Mouse (Mus musculus): ENCODE measurements around the gene Ccdc54. TPM values are rescaled to one million over a fixed set of nuclear protein-coding genes. Genes with fewer than 3 reads are reported as not detected.

Ccdc54 gene
- polyA plus RNA-seq (2015; fragmentation: Nextera tagmentation; extraction: Ambion mirVana): not detected in 2 replicates

DNA sequence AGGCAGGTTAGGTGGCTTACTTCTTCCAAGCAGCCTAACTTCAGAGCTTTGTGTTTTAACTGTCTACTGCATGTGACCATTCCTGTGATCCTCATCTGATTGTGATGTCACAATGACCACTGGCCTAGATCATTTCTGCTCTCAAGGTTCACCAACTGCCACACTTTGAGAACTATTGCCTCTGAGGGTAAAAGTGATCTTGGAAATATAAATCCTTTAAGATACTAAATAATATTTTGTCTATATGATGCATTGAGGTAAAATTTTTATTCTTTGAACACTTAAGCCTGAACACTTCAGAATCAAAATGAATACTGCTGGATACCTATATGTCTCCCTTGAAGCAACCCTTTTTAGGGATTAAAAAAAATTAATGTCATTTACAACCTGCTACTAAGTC is at the start of gene Ccdc54:
Gene Ccdc54 (minus strand): TSS at position 101 of the 400 bp plus-strand sequence.
- no peak for ATAC-seq
- Histone ChIP-seq H3K9me3 (ENCODE audit: low read length) (no peaks in the 10 kb centered on the region), H3K27ac (ENCODE audit: low read depth) (no peak within 1 kb of the TSS), H3K4me2 (ENCODE audit: low read depth, low read length) (no peak within 1 kb of the TSS), H3K9ac (replicated peaks) (no peak within 1 kb of the TSS), H3K4me3 (ENCODE audit: low read depth, low read length) (no peak within 1 kb of the TSS), H3K4me1 (ENCODE audit: insufficient read depth) (no peaks in the 10 kb centered on the region), H3K27me3 (ENCODE audit: insufficient read depth, low read length) (no peaks in the 10 kb centered on the region), H3K36me3 (replicated peaks; ENCODE audit: insufficient read depth, low read length) (no peaks in the 10 kb centered on the region)
- no peak for DNase-seq
- TF ChIP-seq EP300 (IDR thresholded peaks at IDR 0.05; ENCODE audit: low read depth) (no peak), CTCF (IDR thresholded peaks at IDR 0.05; ENCODE audit: low read depth) (no peak)

DNA sequence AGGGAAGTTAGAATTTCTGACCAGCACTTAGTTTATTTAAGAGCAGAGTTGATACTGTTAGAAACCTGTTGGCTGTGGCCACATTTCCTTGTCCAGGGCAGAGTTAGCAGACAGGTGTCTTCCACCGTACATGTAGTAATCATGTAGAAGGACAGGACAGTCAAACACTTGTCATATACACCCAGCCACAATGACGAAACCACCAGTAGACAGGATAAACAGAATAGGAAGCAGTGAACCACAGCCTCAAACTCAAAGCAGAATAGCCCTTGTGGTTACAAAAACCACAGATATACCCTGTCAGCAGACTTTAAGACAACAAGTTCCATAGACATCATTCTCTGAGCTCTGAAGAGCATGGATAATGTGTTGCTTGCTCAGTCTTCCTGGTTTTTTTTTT is 41.6 kb upstream of the Ccdc54 start:
- H3K9ac ChIP-seq (replicated peaks): no peak overlapping the region
- 0 out of 2 replicates have a peak, but pooled peaks have one; percentile 17 for ATAC-seq

DNA sequence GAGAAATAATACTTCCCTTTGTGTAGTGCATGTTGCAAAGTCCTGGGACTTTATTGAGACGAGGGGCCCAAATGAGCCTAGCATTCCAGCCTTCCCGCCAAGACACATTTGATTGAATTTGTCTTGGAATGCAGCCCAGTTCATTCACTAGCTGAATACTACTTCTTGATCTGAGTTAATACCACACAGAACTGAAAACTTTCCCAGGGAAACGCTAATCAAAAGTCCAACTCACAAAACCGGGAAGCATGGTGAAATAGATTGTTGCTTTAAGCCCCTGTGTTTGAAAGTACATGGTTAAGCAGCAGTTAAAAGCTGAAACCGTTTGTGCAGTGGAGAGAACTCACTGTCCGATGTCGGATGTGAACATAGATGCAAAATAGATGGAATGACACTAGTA is 24.6 kb upstream of the Ccdc54 start:
- Histone ChIP-seq H3K27me3 (ENCODE audit: insufficient read depth, low read length) (no peaks in the 10 kb centered on the region), H3K4me1 (ENCODE audit: insufficient read depth) (no peaks in the 10 kb centered on the region), H3K27ac (ENCODE audit: low read depth) (no peak overlapping the region), H3K4me2 (ENCODE audit: low read depth, low read length) (no peak overlapping the region), H3K9ac (replicated peaks) (no peak overlapping the region), H3K36me3 (replicated peaks; ENCODE audit: insufficient read depth, low read length) (no peaks in the 10 kb centered on the region), H3K4me3 (ENCODE audit: low read depth, low read length) (no peak overlapping the region), H3K9me3 (ENCODE audit: low read length) (no peaks in the 10 kb centered on the region)
- WGBS (ENCODE audit: insufficient replicate concordance): 77% methylated on average over 7 of the region's 7 CpGs
- ATAC-seq (no peak), DNase-seq (no peak)
- TF ChIP-seq CTCF (IDR thresholded peaks at IDR 0.05; ENCODE audit: low read depth): no peak
- TF ChIP-seq EP300 (IDR thresholded peaks at IDR 0.05; ENCODE audit: low read depth): no peak

More for the DNA sequence above, 41.6 kb upstream of the Ccdc54 start:
- no peaks in the 10 kb centered on the region for H3K27me3 ChIP-seq (ENCODE audit: insufficient read depth, low read length)
- H3K4me1 ChIP-seq (ENCODE audit: insufficient read depth): no peaks in the 10 kb centered on the region; the same call in 1 of the 2 replicates
- no peaks in the 10 kb centered on the region for H3K9me3 ChIP-seq (ENCODE audit: low read length)
- TF ChIP-seq CTCF (IDR thresholded peaks at IDR 0.05; ENCODE audit: low read depth) (no peak), EP300 (IDR thresholded peaks at IDR 0.05; ENCODE audit: low read depth) (no peak)
- H3K27ac ChIP-seq (ENCODE audit: low read depth): no peak overlapping the region
- no peak overlapping the region for H3K4me3 ChIP-seq (ENCODE audit: low read depth, low read length)
- DNase-seq: no peak
- H3K4me2 ChIP-seq (ENCODE audit: low read depth, low read length): no peak overlapping the region
- H3K36me3 ChIP-seq (replicated peaks; ENCODE audit: insufficient read depth, low read length): no peaks in the 10 kb centered on the region
- 41% methylated on average over 2 of the region's 2 CpGs for WGBS (ENCODE audit: insufficient replicate concordance)

DNA sequence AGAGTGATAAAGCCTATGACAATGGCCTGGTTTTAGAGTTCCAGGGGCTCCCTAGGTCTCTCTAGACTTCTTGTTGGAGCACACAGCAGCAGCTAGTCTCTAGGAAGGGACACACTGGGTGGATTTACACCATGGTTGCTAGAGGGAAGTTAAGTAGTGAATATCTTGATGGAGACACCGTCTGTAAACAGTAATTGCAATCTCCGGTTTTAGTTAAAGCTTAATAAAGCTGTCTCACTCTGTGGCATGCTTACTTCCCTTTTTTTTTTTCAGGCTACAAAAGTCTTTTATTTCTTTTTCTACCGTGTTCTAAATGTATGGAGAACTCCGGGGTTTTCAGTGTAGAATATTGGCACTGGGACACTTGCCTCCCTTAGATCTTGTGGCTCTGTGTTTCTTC is 22.0 kb upstream of the Ccdc54 start:
- ATAC-seq (no peak), DNase-seq (no peak)
- no peak overlapping the region for H3K27ac ChIP-seq (ENCODE audit: low read depth)
- H3K36me3 ChIP-seq (replicated peaks; ENCODE audit: insufficient read depth, low read length): no peaks in the 10 kb centered on the region
- 28% methylated on average over 4 of the region's 4 CpGs for WGBS (ENCODE audit: insufficient replicate concordance)
- no peaks in the 10 kb centered on the region for H3K9me3 ChIP-seq (ENCODE audit: low read length)
- no peaks in the 10 kb centered on the region for H3K27me3 ChIP-seq (ENCODE audit: insufficient read depth, low read length)
- no peaks in the 10 kb centered on the region for H3K4me1 ChIP-seq (ENCODE audit: insufficient read depth)
- no peak overlapping the region for H3K4me3 ChIP-seq (ENCODE audit: low read depth, low read length)
- H3K4me2 ChIP-seq (ENCODE audit: low read depth, low read length): no peak overlapping the region
- TF ChIP-seq EP300 (IDR thresholded peaks at IDR 0.05; ENCODE audit: low read depth) (no peak), CTCF (IDR thresholded peaks at IDR 0.05; ENCODE audit: low read depth) (no peak)
- H3K9ac ChIP-seq (replicated peaks): no peak overlapping the region

DNA sequence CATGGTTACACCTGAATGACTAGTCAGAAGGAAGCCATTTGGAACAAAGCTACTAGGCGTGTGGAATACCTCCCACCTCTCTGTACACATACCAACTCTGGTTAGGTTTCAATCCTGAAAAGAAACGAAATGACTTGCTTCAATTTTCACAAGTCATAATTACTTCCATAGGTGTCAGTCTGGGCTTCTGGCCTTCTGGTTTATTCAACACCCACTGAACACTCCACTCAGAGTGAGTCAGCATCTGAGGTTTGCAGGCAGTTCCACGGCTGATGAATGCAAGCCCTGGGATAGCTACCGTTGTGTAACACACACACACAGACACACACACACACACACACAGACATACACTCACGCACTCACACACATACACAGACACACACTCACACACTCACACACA is 19.6 kb upstream of the Ccdc54 start:
- Histone ChIP-seq H3K9ac (replicated peaks) (no peak overlapping the region), H3K27ac (ENCODE audit: low read depth) (no peak overlapping the region), H3K36me3 (replicated peaks; ENCODE audit: insufficient read depth, low read length) (no peaks in the 10 kb centered on the region), H3K4me1 (ENCODE audit: insufficient read depth) (no peaks in the 10 kb centered on the region), H3K9me3 (ENCODE audit: low read length) (no peaks in the 10 kb centered on the region), H3K4me2 (ENCODE audit: low read depth, low read length) (no peak overlapping the region), H3K4me3 (ENCODE audit: low read depth, low read length) (no peak overlapping the region), H3K27me3 (ENCODE audit: insufficient read depth, low read length) (no peaks in the 10 kb centered on the region)
- DNase-seq (no peak), ATAC-seq (no peak)
- no peak for TF ChIP-seq CTCF (IDR thresholded peaks at IDR 0.05; ENCODE audit: low read depth)
- TF ChIP-seq EP300 (IDR thresholded peaks at IDR 0.05; ENCODE audit: low read depth): no peak
- WGBS (ENCODE audit: insufficient replicate concordance): 61% methylated on average over 5 of the region's 5 CpGs

DNA sequence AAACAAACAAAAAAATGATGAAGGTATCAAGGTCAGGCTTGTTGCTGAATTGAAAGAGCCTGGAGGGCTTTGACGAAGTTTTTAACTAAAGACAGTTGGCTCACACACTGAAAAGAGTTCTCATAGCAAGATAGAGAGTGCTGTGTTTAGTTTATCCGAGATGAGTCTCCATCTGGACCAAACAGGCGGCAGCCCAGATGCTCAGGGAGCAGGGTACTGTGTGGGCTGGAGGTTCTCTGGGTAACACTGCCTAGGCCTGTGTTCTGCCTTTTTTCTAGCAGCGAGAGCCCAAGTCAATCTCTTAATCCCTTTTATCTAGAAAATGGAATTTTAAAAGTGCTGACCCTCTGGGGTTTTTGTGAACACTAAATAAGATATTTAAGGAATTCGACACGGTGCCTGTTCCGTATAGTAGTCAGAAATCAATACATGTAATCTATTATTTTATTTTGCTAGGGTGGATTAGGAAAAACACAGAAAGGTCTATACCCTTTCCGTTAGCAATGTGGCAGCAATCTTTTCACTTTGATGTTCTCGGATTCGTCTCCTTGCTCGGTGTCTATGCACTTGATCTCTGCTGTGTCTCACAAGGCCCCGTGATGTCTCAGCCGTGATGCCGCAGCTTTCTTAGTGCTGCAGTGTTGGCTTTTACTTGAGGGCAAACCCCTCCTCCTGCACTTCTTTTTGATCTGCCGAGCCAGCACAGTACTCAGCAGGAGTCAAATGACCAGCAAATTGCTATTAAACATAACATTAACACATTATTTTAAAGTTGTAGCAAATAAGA is 17.0 kb upstream of the Ccdc54 start:
- TF ChIP-seq EP300 (IDR thresholded peaks at IDR 0.05; ENCODE audit: low read depth) (no peak), CTCF (IDR thresholded peaks at IDR 0.05; ENCODE audit: low read depth) (no peak)
- H3K4me1 ChIP-seq (ENCODE audit: insufficient read depth): no peaks in the 10 kb centered on the region
- H3K27me3 ChIP-seq (ENCODE audit: insufficient read depth, low read length): no peaks in the 10 kb centered on the region
- ATAC-seq: no peak
- H3K4me2 ChIP-seq (ENCODE audit: low read depth, low read length): no peak overlapping the region
- no peaks in the 10 kb centered on the region for H3K36me3 ChIP-seq (replicated peaks; ENCODE audit: insufficient read depth, low read length)
- 68% methylated on average over 15 of the region's 15 CpGs for WGBS (ENCODE audit: insufficient replicate concordance)
- H3K27ac ChIP-seq (ENCODE audit: low read depth): no peak overlapping the region
- no peak overlapping the region for H3K4me3 ChIP-seq (ENCODE audit: low read depth, low read length)
- H3K9me3 ChIP-seq (ENCODE audit: low read length): no peaks in the 10 kb centered on the region
- no peak for DNase-seq
- no peak overlapping the region for H3K9ac ChIP-seq (replicated peaks)
